Mouse (Mus musculus) cerebellum, adult 2 months (tissue): ENCODE measurements around the gene Sp2.

ENCODE experiments used
- CTCF ChIP-seq: fragments of 200-500 bp; IDR thresholded peaks from 2 replicates; pipeline ENCODE4 v1.5.1; 2011; ENCODE audit warnings: low read depth, mild to moderate bottlenecking, control low read depth, low read length, moderate library complexity, borderline replicate concordance; ENCODE audit not compliant: insufficient read depth
- POLR2A ChIP-seq: fragments of 200-500 bp; IDR thresholded peaks from 2 replicates; pipeline ENCODE4 v1.6.1; 2011; ENCODE audit warnings: low read length, control low read depth, borderline replicate concordance; ENCODE audit not compliant: insufficient read depth

DNA sequence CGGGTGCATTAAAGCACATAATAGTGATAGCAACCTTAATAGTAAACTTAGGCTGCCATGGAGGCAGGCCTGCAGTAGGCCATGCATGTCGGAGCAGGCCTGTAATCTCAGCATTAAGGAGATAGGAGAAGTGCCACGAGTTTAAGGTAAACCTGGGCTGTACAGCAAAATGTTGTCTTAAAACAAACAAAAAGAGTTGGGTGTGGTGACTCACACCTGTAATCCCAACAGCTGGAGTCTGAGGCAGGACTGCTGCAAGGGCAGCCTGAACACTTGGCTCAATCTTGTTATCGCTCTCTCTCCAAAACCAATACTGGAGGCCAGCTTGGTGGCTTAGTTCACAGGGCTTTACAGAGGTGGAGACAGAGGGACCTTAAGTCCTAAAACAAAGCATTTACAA lies 27.7 kb downstream of the Sp2 start:
- no peak for TF ChIP-seq POLR2A
- no peak for TF ChIP-seq CTCF
